Mouse (Mus musculus) cerebellum, adult 2 months (tissue): ENCODE data around the gene C3.

Experiments
- CTCF ChIP-seq: fragments of 200-500 bp; IDR thresholded peaks from 2 replicates; pipeline ENCODE4 v1.5.1; 2011; ENCODE audit warnings: low read depth, mild to moderate bottlenecking, control low read depth, low read length, moderate library complexity, borderline replicate concordance; ENCODE audit not compliant: insufficient read depth
- POLR2A ChIP-seq: fragments of 200-500 bp; IDR thresholded peaks from 2 replicates; pipeline ENCODE4 v1.6.1; 2011; ENCODE audit warnings: low read length, control low read depth, borderline replicate concordance; ENCODE audit not compliant: insufficient read depth

DNA sequence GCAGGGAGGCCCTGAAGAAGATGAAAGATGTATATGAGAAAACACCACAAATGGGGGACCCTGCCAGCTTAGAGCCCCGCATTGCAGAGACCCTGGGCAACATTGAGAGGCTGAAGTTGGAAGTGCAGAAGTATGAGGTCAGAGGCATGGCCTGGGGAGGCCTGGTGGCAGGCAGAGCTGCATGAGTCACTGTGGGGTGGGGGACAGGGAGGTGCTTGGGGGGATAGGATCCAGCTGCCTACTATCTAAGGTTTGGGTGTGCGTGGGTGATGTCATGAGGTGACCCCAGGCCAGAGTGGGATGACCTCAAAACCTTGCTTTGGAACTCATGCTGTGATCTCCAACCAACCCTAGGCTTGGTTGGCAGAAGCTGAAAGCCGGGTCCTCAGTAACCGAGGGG, 33.4 kb upstream of the C3 start:
- no peak for TF ChIP-seq POLR2A
- no peak for TF ChIP-seq CTCF
